Mouse (Mus musculus) left cerebral cortex, postnatal 10 days (tissue): ENCODE data around the gene Rdh16f2. TPM values are rescaled to one million over a fixed set of nuclear protein-coding genes. Genes with fewer than 3 reads are reported as not detected.
"Not testable (repeated sequence)": the region's sequence is repeated elsewhere in the genome, so short reads cannot be mapped to it uniquely, and the experiment has no call there.

Source experiments
- DNase-seq, 2 experiments: peaks; one replicate each; pipeline ENCODE4 v3.0.0; 2021 to 2022; ENCODE audit warnings: low spot score in 2 of 2, mixed read lengths in 1 of 2; ENCODE audit errors: extremely low spot score in 1 of 2
- intact Hi-C: fragments of 180-260 bp; cut with DNase I; formaldehyde crosslinking; loops from one replicate; pipeline ENCODE4 v1.15.1; 2025
- total RNA-seq, 2 experiments: library from RNA; stranded (reverse); gene quantifications; 2 replicates each; pipeline ENCODE4 v1.2.3; 2021

Gene Rdh16f2
- total RNA-seq, 2 experiments from 2014 or later = not detected

- intact Hi-C loops = no loop called here
- no peak for DNase-seq
These were observed 20.3 kb downstream of the Rdh16f2 start for GRCm38 (mm10) chr10:127886551-127886950.

- no peak for DNase-seq
- intact Hi-C loops = no loop called here
These were observed 20.7 kb downstream of the Rdh16f2 start for GRCm38 (mm10) chr10:127886971-127887370.

GRCm38 (mm10) chr10:127888605-127889004 is 22.3 kb downstream of the Rdh16f2 start, which contains the start of gene Rdh7:
TSS of gene Rdh7 (minus strand) at chr10:127888817.
- no peak for DNase-seq
- intact Hi-C loops = no loop called here

- DNase-seq = no peak
These were observed 25.2 kb downstream of the Rdh16f2 start for GRCm38 (mm10) chr10:127891481-127891880.

GRCm38 (mm10) chr10:127893163-127894022 is 27.1 kb downstream of the Rdh16f2 start:
- DNase-seq, intact Hi-C loops: not testable (repeated sequence)

More at GRCm38 (mm10) chr10:127891481-127891880, 25.2 kb downstream of the Rdh16f2 start:
- intact Hi-C loops = no loop called here

- DNase-seq = no peak
- intact Hi-C loops = no loop called here
These were observed 30.4 kb downstream of the Rdh16f2 start for GRCm38 (mm10) chr10:127896705-127897104.

- intact Hi-C loops = no loop called here
- DNase-seq = no peak
These were observed 31.2 kb downstream of the Rdh16f2 start for GRCm38 (mm10) chr10:127897506-127897905.

GRCm38 (mm10) chr10:127898218-127898617 is 31.9 kb downstream of the Rdh16f2 start, which contains the start of gene Sdr9c7:
TSS of gene Sdr9c7 (plus strand) at chr10:127898518.
- DNase-seq = no peak
- intact Hi-C loops = no loop called here

GRCm38 (mm10) chr10:127899783-127900182 is 33.5 kb downstream of the Rdh16f2 start:
- intact Hi-C loops = no loop called here

GRCm38 (mm10) chr10:127901751-127902150 is 35.5 kb downstream of the Rdh16f2 start:
- DNase-seq = no peak

More at GRCm38 (mm10) chr10:127899783-127900182, 33.5 kb downstream of the Rdh16f2 start:
- DNase-seq = no peak

GRCm38 (mm10) chr10:127903116-127903515 is 36.8 kb downstream of the Rdh16f2 start:
- intact Hi-C loops = no loop called here

More at GRCm38 (mm10) chr10:127901751-127902150, 35.5 kb downstream of the Rdh16f2 start:
- intact Hi-C loops = no loop called here

GRCm38 (mm10) chr10:127904718-127905446 is 38.6 kb downstream of the Rdh16f2 start:
- intact Hi-C loops = no loop called here
- peak; percentile 16 to 61 for DNase-seq

More at GRCm38 (mm10) chr10:127903116-127903515, 36.8 kb downstream of the Rdh16f2 start:
- no peak for DNase-seq

GRCm38 (mm10) chr10:127906138-127906537 is 39.9 kb downstream of the Rdh16f2 start:
- intact Hi-C loops = no loop called here
- no peak for DNase-seq

GRCm38 (mm10) chr10:127907386-127907951 is 41.2 kb downstream of the Rdh16f2 start:
- intact Hi-C loops = no loop called here
- DNase-seq = no peak

GRCm38 (mm10) chr10:127915578-127915977 is 49.3 kb downstream of the Rdh16f2 start:
- no peak for DNase-seq
- intact Hi-C loops = loop anchor here (5.0 kb wide), 1 partner anchor 38 kb away; no protein-coding TSS in a partner anchor

- intact Hi-C loops = loop anchor here (5.0 kb wide), 1 partner anchor 40 kb away; no protein-coding TSS in a partner anchor
- DNase-seq = not testable (repeated sequence)
These were observed 50.9 kb downstream of the Rdh16f2 start for GRCm38 (mm10) chr10:127917183-127917582.

GRCm38 (mm10) chr10:127917651-127918050 is 51.4 kb downstream of the Rdh16f2 start:
- intact Hi-C loops = loop anchor here (5.0 kb wide), 1 partner anchor 40 kb away; no protein-coding TSS in a partner anchor

GRCm38 (mm10) chr10:127922241-127922640 is 56.0 kb downstream of the Rdh16f2 start:
- intact Hi-C loops = no loop called here
- no peak for DNase-seq

More at GRCm38 (mm10) chr10:127917651-127918050, 51.4 kb downstream of the Rdh16f2 start:
- DNase-seq = no peak

GRCm38 (mm10) chr10:127923024-127923423 is 56.8 kb downstream of the Rdh16f2 start:
- intact Hi-C loops = no loop called here
- no peak for DNase-seq
